Mouse (Mus musculus) small intestine, adult 2 months (tissue): ENCODE results near the gene Stab2. TPM values are rescaled to one million over a fixed set of nuclear protein-coding genes. Genes with fewer than 3 reads are reported as not detected.

Source experiments
- H3K27ac ChIP-seq: fragments of 200-500 bp; 2 replicates; pipeline ENCODE4 v1.5.1; 2012; ENCODE audit warnings: low read depth, low read length, control low read depth, inconsistent platforms; ENCODE audit not compliant: insufficient read depth
- H3K27me3 ChIP-seq: fragments of 200-500 bp; 2 replicates; pipeline ENCODE4 v1.6.1; 2012; ENCODE audit warnings: mild to moderate bottlenecking, moderate library complexity, low read length, inconsistent platforms; ENCODE audit not compliant: control insufficient read depth, insufficient read depth
- H3K36me3 ChIP-seq: fragments of 200-500 bp; 2 replicates; pipeline ENCODE4 v1.6.1; 2012; ENCODE audit warnings: mild to moderate bottlenecking, low read length, control low read depth, inconsistent platforms; ENCODE audit not compliant: control insufficient read depth, insufficient read depth
- H3K4me1 ChIP-seq: fragments of 200-500 bp; 2 replicates; pipeline ENCODE4 v1.6.1; 2012; ENCODE audit warnings: low read length, inconsistent platforms, mixed read lengths; ENCODE audit not compliant: control insufficient read depth, insufficient read depth, insufficient read length
- H3K4me3 ChIP-seq: fragments of 200-500 bp; 2 replicates; pipeline ENCODE4 v1.5.1; 2012; ENCODE audit warnings: low read depth, mild to moderate bottlenecking, control low read depth, inconsistent platforms, low read length, moderate library complexity
- CTCF ChIP-seq: fragments of 200-500 bp; IDR thresholded peaks from 2 replicates; pipeline ENCODE4 v1.5.1; 2012; ENCODE audit warnings: low read depth, mild to moderate bottlenecking, control low read depth, inconsistent platforms, low read length, moderate library complexity, mixed read lengths; ENCODE audit not compliant: insufficient replicate concordance, insufficient read length; ENCODE audit errors: extremely low read depth
- POLR2A ChIP-seq: fragments of 200-500 bp; IDR thresholded peaks from 2 replicates; pipeline ENCODE4 v1.6.1; 2012; ENCODE audit warnings: low read depth, mild to moderate bottlenecking, control low read depth, inconsistent platforms, low read length, moderate library complexity
- WGBS: fragments of 180-500 bp; shearing (Covaris S2); methylation state at CpG from one replicate; pipeline ENCODE4 v1.1.7; 2018; 5-methylcytosine and 5-hydroxymethylcytosine counted together
- polyA plus RNA-seq: library from polyadenylated mRNA; depleted of rRNA; stranded (reverse); fragments of >200 nt; gene quantifications from 2 replicates; pipeline ENCODE4 v1.2.3, GENCODE M21; 2012

The Stab2 gene
- polyA plus RNA-seq, 1 experiment: 0.87 TPM

DNA sequence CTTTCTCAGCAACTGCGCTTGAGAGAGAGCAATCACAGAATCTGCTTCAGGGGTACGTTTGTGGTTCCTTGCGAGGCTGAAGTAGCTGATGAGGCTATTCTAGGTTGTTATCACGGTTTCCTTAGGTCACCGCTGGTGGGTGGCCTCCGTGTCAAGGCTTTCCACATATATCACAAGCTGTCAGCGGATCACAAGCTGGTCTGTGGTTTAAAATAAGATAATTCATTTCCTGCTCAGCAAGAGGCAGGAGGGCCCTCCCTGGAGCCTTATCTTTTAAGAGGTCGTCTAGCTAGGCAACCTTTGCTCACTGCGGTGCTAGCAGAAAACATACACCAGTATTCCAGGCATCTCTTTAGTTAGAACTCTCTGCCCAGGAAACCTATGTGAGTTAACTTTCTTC, 17.2 kb downstream of the Stab2 start:
- no peaks in the 10 kb centered on the region for H3K36me3 ChIP-seq
- no peak overlapping the region for H3K27ac ChIP-seq
- H3K4me3 ChIP-seq: no peak overlapping the region
- TF ChIP-seq POLR2A (no peak), CTCF (no peak)
- 16% methylated on average over 9 of the region's 9 CpGs for WGBS
- no peaks in the 10 kb centered on the region for H3K27me3 ChIP-seq
- no peaks in the 10 kb centered on the region for H3K4me1 ChIP-seq

- WGBS: 69% methylated on average over 8 of the region's 8 CpGs
- H3K36me3 ChIP-seq: no peaks in the 10 kb centered on the region
- no peak overlapping the region for H3K27ac ChIP-seq
- H3K4me1 ChIP-seq: no peaks in the 10 kb centered on the region
- no peaks in the 10 kb centered on the region for H3K27me3 ChIP-seq
- H3K4me3 ChIP-seq: no peak overlapping the region
- TF ChIP-seq POLR2A: no peak
- no peak for TF ChIP-seq CTCF
Measured at GRCm38 (mm10) chr10:86989838-86990237, 18.0 kb downstream of the Stab2 start.

- no peaks in the 10 kb centered on the region for H3K36me3 ChIP-seq
- H3K4me1 ChIP-seq: no peaks in the 10 kb centered on the region
- H3K4me3 ChIP-seq: no peak overlapping the region
- no peak overlapping the region for H3K27ac ChIP-seq
- no peaks in the 10 kb centered on the region for H3K27me3 ChIP-seq
- WGBS: 80% methylated on average over 5 of the region's 5 CpGs
- TF ChIP-seq POLR2A (no peak), CTCF (no peak)
Measured at GRCm38 (mm10) chr10:86976001-86976726, 31.7 kb downstream of the Stab2 start.

DNA sequence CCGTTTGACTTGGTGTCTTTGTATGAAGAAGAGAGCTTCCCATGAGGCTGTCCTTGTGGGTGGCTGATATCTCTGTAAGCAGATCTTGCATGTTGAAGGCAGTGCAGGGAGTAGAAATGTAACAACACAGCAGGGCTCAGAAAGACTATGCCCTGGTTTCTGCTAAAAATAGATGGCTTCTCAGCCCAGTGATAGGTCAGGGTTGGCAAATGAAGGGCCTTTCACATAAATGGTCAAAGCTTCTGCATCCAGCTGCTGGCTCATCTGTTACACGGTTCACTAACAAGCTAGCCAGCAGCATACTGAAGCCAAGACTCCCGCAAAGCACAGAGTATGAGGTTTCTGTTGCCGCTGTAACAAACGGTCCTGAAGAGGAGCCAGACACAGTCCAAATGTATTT, 34.5 kb downstream of the Stab2 start:
- no peaks in the 10 kb centered on the region for H3K36me3 ChIP-seq
- H3K27me3 ChIP-seq: no peaks in the 10 kb centered on the region
- TF ChIP-seq CTCF (no peak), POLR2A (no peak)
- H3K4me3 ChIP-seq: no peak overlapping the region
- H3K4me1 ChIP-seq: no peaks in the 10 kb centered on the region
- WGBS: 73% methylated on average over 5 of the region's 5 CpGs
- no peak overlapping the region for H3K27ac ChIP-seq

GRCm38 (mm10) chr10:86972503-86972826, 35.4 kb downstream of the Stab2 start:
- 25% methylated on average over 7 of the region's 7 CpGs for WGBS
- H3K27ac ChIP-seq: no peak overlapping the region
- no peaks in the 10 kb centered on the region for H3K36me3 ChIP-seq
- TF ChIP-seq POLR2A: no peak
- H3K4me3 ChIP-seq: no peak overlapping the region
- H3K4me1 ChIP-seq: no peaks in the 10 kb centered on the region
- no peaks in the 10 kb centered on the region for H3K27me3 ChIP-seq

DNA sequence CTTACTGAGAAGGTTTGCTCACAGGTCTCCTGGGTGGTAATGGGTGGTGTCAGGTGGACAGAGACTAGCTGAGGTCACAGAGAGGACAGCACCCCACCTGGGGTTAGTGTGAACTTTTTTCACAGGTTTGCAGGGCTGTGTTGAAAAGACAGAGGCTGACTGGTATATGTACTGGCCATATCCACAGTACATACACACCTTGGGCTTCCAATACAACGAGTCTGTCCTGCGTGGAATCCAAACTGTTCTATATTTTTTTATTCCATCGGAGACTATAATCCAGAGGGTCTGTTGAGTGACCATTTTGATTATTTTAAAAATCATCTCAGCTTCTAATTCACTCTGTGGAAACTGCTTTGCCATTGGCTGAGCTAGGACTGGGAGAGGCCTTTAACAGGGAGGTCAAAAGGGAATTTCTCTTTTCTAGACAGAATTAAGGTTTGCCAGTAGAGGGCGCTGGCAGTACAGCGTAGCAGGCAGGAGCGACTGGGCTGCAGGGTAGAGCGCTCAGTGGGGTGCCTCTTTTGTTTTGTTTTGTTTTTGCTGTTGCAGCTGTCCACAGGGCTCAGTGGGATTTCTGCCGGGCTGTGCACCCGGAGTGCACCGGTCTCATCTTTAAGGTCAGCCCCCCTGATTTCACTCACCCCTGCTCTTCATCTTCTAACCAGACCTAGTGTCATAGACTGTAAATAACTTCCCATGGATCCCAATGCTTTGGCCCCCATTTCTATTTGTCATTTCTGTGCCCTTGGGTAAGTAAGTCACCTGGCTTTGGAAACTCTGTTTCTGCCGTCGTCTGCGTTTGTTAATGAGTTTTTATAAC, 35.9 kb downstream of the Stab2 start:
- WGBS: 26% methylated on average over 13 of the region's 13 CpGs
- Histone ChIP-seq H3K27ac (no peak overlapping the region), H3K27me3 (no peaks in the 10 kb centered on the region), H3K4me3 (no peak overlapping the region), H3K4me1 (no peaks in the 10 kb centered on the region), H3K36me3 (no peaks in the 10 kb centered on the region)
- no peak for TF ChIP-seq POLR2A
- TF ChIP-seq CTCF: peak; percentile 58; the same call in 1 of the 2 replicates

GRCm38 (mm10) chr10:86969346-86969745, 38.5 kb downstream of the Stab2 start:
- no peaks in the 10 kb centered on the region for H3K36me3 ChIP-seq
- 65% methylated on average over 6 of the region's 6 CpGs for WGBS
- H3K27ac ChIP-seq: no peak overlapping the region
- no peaks in the 10 kb centered on the region for H3K27me3 ChIP-seq
- no peak for TF ChIP-seq CTCF
- TF ChIP-seq POLR2A: no peak
- no peak overlapping the region for H3K4me3 ChIP-seq
- H3K4me1 ChIP-seq: no peaks in the 10 kb centered on the region
